Mouse (Mus musculus) intestine, embryonic 14.5 days (tissue): ENCODE measurements at regions not wholly inside any gene's neighbourhood (a gene's known extent, or its start where the extent isn't known, plus 50 kb on each side); places are given as distances from the start of the nearest gene placed in this dataset.

Source experiments
- ATAC-seq: fragments of 200-750 bp; cut with Nextera tagmentation; replicated peaks from 2 replicates; pipeline ENCODE4 v1.8.0; 2017; ENCODE audit warnings: low read depth, moderate number of reproducible peaks, moderate TSS enrichment, moderate library complexity; ENCODE audit not compliant: low FRiP score, low TSS enrichment
- DNase-seq: peaks from one replicate; pipeline ENCODE4 v3.0.0-alpha.2; 2018; ENCODE audit warnings: low spot score
- H3K27ac ChIP-seq: fragments of 300-500 bp; sonication (generic); 2 replicates; pipeline ENCODE4 v1.5.1; 2014; ENCODE audit warnings: low read depth, mild to moderate bottlenecking, control low read depth
- H3K27me3 ChIP-seq: fragments of 300-500 bp; sonication (generic); replicated peaks from 2 replicates; pipeline ENCODE4 v1.6.1; 2014; ENCODE audit warnings: low read length, control low read depth; ENCODE audit not compliant: control insufficient read depth, insufficient read depth
- H3K36me3 ChIP-seq: fragments of 300-500 bp; sonication (generic); 2 replicates; pipeline ENCODE4 v1.6.1; 2014; ENCODE audit warnings: low read length, control low read depth; ENCODE audit not compliant: control insufficient read depth, insufficient read depth
- H3K4me1 ChIP-seq: fragments of 300-500 bp; sonication (generic); replicated peaks from 2 replicates; pipeline ENCODE4 v1.6.1; 2014; ENCODE audit warnings: low read length, control low read depth, mixed read lengths; ENCODE audit not compliant: control insufficient read depth, insufficient read depth
- H3K4me2 ChIP-seq: fragments of 300-500 bp; sonication (generic); 2 replicates; pipeline ENCODE4 v1.6.1; 2014; ENCODE audit warnings: low read length
- H3K4me3 ChIP-seq: fragments of 300-500 bp; sonication (generic); 2 replicates; pipeline ENCODE4 v1.5.1; 2014; ENCODE audit warnings: low read depth, low read length, control low read depth, mixed read lengths
- H3K9ac ChIP-seq: fragments of 300-500 bp; sonication (generic); 2 replicates; pipeline ENCODE4 v1.6.1; 2014; ENCODE audit warnings: mild to moderate bottlenecking, low read length
- H3K9me3 ChIP-seq: fragments of 300-500 bp; sonication (generic); 2 replicates; pipeline ENCODE4 v1.6.1; 2016; ENCODE audit warnings: low read length, control low read depth; ENCODE audit not compliant: control insufficient read depth
- WGBS: fragments of 180-500 bp; shearing (Covaris S2); extraction: QIAGEN DNeasy Blood & Tissue Kit; methylation state at CpG from one replicate; pipeline ENCODE4 v1.1.7; 2014; 5-methylcytosine and 5-hydroxymethylcytosine counted together

DNA sequence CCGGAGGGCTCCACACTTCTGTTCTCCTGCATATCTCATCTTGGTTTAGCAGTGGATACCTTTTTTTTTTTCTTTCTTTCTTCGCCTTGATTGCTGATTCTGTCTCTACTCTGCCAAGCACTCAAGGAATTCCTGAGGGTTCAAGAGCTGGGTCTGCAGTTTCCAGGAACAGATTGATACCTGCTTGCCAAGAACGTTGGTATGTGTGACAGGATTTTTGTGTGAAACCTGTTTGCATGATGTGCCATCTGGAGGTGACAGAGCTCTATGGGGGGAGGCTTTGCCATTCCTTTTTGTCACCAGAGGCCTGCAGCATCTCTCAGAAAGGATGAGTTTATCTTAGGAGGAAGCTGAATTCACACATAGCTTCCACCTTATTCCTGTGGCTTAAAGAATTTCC lies 255.6 kb upstream of the Tas2r119 start:
- no peak for DNase-seq
- Histone ChIP-seq H3K36me3 (no peaks in the 10 kb centered on the region), H3K4me1 (no peaks in the 10 kb centered on the region), H3K4me3 (no peak overlapping the region), H3K27me3 (no peaks in the 10 kb centered on the region), H3K9me3 (0 out of 2 replicates have a peak, but pooled peaks cover under 1% of the 10 kb centered on the region), H3K4me2 (no peak overlapping the region), H3K9ac (no peak overlapping the region), H3K27ac (no peak overlapping the region)
- ATAC-seq, result no peak
- 70% methylated on average over 3 of the region's 3 CpGs for WGBS

GRCm38 (mm10) chr15:31960301-31960700 lies 216.8 kb upstream of the Tas2r119 start:
- DNase-seq (no peak), ATAC-seq (no peak)
- WGBS, result 90% methylated on average over 4 of the region's 4 CpGs
- Histone ChIP-seq H3K4me3 (no peak overlapping the region), H3K4me1 (no peaks in the 10 kb centered on the region), H3K9me3 (no peaks in the 10 kb centered on the region), H3K27ac (no peak overlapping the region), H3K36me3 (no peaks in the 10 kb centered on the region), H3K27me3 (no peaks in the 10 kb centered on the region), H3K9ac (no peak overlapping the region), H3K4me2 (no peak overlapping the region)

DNA sequence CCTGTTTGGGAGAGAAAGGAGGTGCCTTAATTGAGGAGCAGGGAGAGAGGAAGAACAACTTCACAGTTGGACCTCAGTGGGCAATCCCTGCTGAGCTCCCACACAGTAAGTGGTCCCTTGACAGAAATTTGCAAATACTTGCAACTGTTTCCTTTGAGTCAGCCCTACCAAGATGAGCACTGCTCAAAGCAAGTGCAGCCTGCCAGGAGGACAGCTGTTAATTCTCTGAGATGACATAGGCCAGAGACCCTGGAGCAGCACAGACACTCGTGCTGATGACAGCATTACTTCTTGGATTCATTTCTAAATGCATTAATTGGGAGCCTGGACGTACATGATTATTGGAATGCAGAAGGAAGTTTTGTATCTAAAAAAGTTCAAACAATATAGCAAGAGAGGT lies 215.1 kb upstream of the Tas2r119 start:
- Histone ChIP-seq H3K36me3 (no peaks in the 10 kb centered on the region), H3K9ac (no peak overlapping the region), H3K4me2 (no peak overlapping the region), H3K27me3 (no peaks in the 10 kb centered on the region), H3K9me3 (no peaks in the 10 kb centered on the region), H3K4me1 (no peaks in the 10 kb centered on the region), H3K4me3 (no peak overlapping the region), H3K27ac (no peak overlapping the region)
- DNase-seq (peak; percentile 53), ATAC-seq (no peak)
- WGBS, result 24% methylated on average over 2 of the region's 2 CpGs

DNA sequence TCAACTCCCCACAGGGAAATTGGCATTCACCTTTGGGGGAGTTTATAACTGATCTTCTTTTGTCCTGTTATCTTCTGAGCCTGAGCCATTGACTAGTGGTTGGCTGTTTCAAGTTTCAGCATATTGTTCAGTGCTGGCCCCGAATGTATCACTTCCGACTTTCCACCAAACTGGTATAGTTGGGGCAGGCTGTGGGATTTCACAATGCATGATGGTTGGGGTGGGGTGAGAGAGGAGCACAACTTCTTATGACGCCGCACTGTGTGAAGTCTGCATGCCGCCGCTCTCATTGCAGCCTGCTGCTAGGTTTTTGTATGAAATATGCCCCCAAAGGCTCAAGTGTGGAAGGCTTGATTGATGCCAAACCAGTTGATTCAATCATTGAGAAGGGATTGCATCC lies 212.2 kb upstream of the Tas2r119 start:
- H3K9me3 ChIP-seq, result no peaks in the 10 kb centered on the region
- no peak overlapping the region for H3K27ac ChIP-seq
- H3K4me2 ChIP-seq, result no peak overlapping the region
- ATAC-seq (no peak), DNase-seq (no peak)
- no peak overlapping the region for H3K9ac ChIP-seq
- no peaks in the 10 kb centered on the region for H3K36me3 ChIP-seq
- H3K27me3 ChIP-seq, result no peaks in the 10 kb centered on the region
- no peaks in the 10 kb centered on the region for H3K4me1 ChIP-seq
- no peak overlapping the region for H3K4me3 ChIP-seq
- 94% methylated on average over 6 of the region's 6 CpGs for WGBS

DNA sequence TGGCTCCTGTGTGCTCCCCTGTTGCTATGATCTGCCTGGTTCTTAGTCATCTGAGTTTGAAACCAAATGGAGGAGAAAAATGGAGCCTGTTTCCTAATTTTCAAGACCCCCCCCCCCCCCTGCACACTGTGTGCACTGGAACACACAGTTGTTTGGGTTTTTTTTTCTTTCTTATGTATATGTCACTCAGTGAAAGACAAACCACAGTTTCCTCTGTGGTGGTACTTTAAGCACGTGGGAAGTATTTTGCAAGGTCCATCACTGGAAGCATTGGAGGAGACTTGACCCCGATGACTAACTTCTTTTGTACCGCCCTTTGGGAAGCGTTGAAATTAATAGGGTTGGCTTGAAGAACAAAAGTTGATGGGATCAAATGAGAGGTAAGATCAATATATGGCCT lies 211.5 kb upstream of the Tas2r119 start:
- Histone ChIP-seq H3K9ac (no peak overlapping the region), H3K4me1 (no peaks in the 10 kb centered on the region), H3K4me2 (no peak overlapping the region), H3K27ac (no peak overlapping the region), H3K36me3 (no peaks in the 10 kb centered on the region), H3K4me3 (no peak overlapping the region), H3K9me3 (no peaks in the 10 kb centered on the region), H3K27me3 (no peaks in the 10 kb centered on the region)
- no peak for DNase-seq
- WGBS, result 92% methylated on average over 4 of the region's 4 CpGs
- no peak for ATAC-seq

DNA sequence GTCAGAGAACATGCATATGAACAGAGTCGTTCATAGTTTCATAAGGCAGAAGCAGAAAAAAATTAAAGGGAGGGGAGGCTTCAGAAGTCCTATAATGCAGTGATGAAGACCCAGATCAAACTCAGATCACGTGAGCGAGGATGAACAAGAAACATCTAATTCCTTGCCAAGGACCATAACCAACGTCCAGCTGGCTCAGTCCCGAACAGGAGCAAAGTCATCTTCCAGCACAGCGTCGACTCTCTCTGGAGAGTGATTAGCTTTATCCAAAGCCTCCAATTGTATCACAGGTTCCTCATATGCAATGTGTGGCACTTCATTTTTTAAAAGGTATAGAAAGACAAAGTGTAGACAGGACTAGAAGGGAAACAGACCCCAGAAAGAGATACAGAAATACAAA lies 204.2 kb upstream of the Tas2r119 start:
- ATAC-seq (no peak), DNase-seq (no peak)
- no peak overlapping the region for H3K4me3 ChIP-seq
- 90% methylated on average over 7 of the region's 7 CpGs for WGBS
- no peak overlapping the region for H3K9ac ChIP-seq
- H3K4me1 ChIP-seq, result no peaks in the 10 kb centered on the region
- no peaks in the 10 kb centered on the region for H3K27me3 ChIP-seq
- H3K36me3 ChIP-seq, result no peaks in the 10 kb centered on the region
- no peak overlapping the region for H3K27ac ChIP-seq
- H3K9me3 ChIP-seq, result no peaks in the 10 kb centered on the region
- H3K4me2 ChIP-seq, result no peak overlapping the region

GRCm38 (mm10) chr15:31973889-31974288 lies 203.2 kb upstream of the Tas2r119 start:
- H3K4me3 ChIP-seq, result no peak overlapping the region
- no peak overlapping the region for H3K4me2 ChIP-seq
- H3K4me1 ChIP-seq, result no peaks in the 10 kb centered on the region
- no peak overlapping the region for H3K9ac ChIP-seq
- no peak for ATAC-seq
- H3K27ac ChIP-seq, result no peak overlapping the region
- H3K36me3 ChIP-seq, result no peaks in the 10 kb centered on the region
- no peak for DNase-seq
- H3K9me3 ChIP-seq, result no peaks in the 10 kb centered on the region
- 90% methylated on average over 11 of the region's 11 CpGs for WGBS
- no peaks in the 10 kb centered on the region for H3K27me3 ChIP-seq

- no peak for DNase-seq
- ATAC-seq, result no peak
- Histone ChIP-seq H3K36me3 (no peaks in the 10 kb centered on the region), H3K9me3 (no peaks in the 10 kb centered on the region), H3K27me3 (no peaks in the 10 kb centered on the region), H3K4me2 (no peak overlapping the region), H3K27ac (no peak overlapping the region), H3K4me3 (no peak overlapping the region), H3K4me1 (no peaks in the 10 kb centered on the region), H3K9ac (no peak overlapping the region)
- WGBS, result 68% methylated on average over 4 of the region's 4 CpGs
Observed at GRCm38 (mm10) chr15:31976461-31976860, 200.6 kb upstream of the Tas2r119 start.

GRCm38 (mm10) chr15:31977563-31977962 lies 199.5 kb upstream of the Tas2r119 start:
- H3K27ac ChIP-seq, result no peak overlapping the region
- H3K4me2 ChIP-seq, result no peak overlapping the region
- H3K9ac ChIP-seq, result no peak overlapping the region
- WGBS, result 86% methylated on average over 3 of the region's 3 CpGs
- ATAC-seq, result no peak
- H3K4me3 ChIP-seq, result no peak overlapping the region
- no peaks in the 10 kb centered on the region for H3K9me3 ChIP-seq
- no peak for DNase-seq
- no peaks in the 10 kb centered on the region for H3K36me3 ChIP-seq
- no peaks in the 10 kb centered on the region for H3K4me1 ChIP-seq
- H3K27me3 ChIP-seq, result no peaks in the 10 kb centered on the region
